Mouse (Mus musculus): Measurements from ENCODE around the gene Pla2g6. TPM values are rescaled to one million over a fixed set of nuclear protein-coding genes. Genes with fewer than 3 reads are reported as not detected.
A peak's percentile ranks its signal among the peaks of the same experiment; 100 is the strongest.

The Pla2g6 gene
- polyA plus RNA-seq, 1 experiment from 2014 or later, result 37.1 TPM

- ATAC-seq (replicated peaks), result no peak
- 78% methylated on average over 5 of the region's 5 CpGs for WGBS
- H3K27me3 ChIP-seq (replicated peaks), result no peaks in the 10 kb centered on the region
- H3K4me1 ChIP-seq, result no peaks in the 10 kb centered on the region
- no peaks in the 10 kb centered on the region for H3K36me3 ChIP-seq (replicated peaks)
- no peak overlapping the region for H3K27ac ChIP-seq
- H3K9me3 ChIP-seq, result no peaks in the 10 kb centered on the region
- H3K4me3 ChIP-seq, result no peak overlapping the region
- no peak overlapping the region for H3K9ac ChIP-seq
- no peak overlapping the region for H3K4me2 ChIP-seq
These were observed 45.8 kb downstream of the Pla2g6 start for GRCm38 (mm10) chr15:79282434-79282833.

DNA sequence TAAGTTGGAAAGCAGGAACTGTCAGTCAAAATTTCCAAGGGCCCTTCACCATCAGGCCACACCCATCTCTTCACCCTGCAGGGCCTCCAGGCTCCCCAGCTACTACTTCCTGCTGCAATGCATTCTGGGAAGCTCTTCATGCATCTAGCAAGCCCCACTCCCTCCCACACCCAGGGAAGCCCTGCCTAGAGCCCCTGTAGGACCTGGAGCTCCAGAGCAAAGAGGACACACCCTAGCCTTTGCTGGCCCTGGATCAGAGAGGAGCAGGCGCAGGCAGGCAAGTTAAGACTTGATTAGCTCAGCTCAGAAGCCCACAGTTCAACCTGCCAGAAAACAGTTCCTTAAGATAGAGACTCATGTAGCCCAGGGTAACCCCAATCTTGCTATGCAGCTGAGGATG lies 46.8 kb downstream of the Pla2g6 start:
- H3K36me3 ChIP-seq (replicated peaks), result no peaks in the 10 kb centered on the region
- no peak overlapping the region for H3K9ac ChIP-seq
- no peak overlapping the region for H3K4me3 ChIP-seq
- ATAC-seq (replicated peaks), result no peak
- WGBS, result 93% methylated on average over 1 of the region's 1 CpGs
- no peaks in the 10 kb centered on the region for H3K27me3 ChIP-seq (replicated peaks)
- H3K4me1 ChIP-seq, result no peaks in the 10 kb centered on the region
- no peaks in the 10 kb centered on the region for H3K9me3 ChIP-seq
- no peak overlapping the region for H3K4me2 ChIP-seq
- no peak overlapping the region for H3K27ac ChIP-seq

GRCm38 (mm10) chr15:79280850-79281249 lies 47.3 kb downstream of the Pla2g6 start:
- Histone ChIP-seq H3K4me2 (no peak overlapping the region), H3K9me3 (no peaks in the 10 kb centered on the region), H3K27me3 (replicated peaks) (no peaks in the 10 kb centered on the region), H3K27ac (no peak overlapping the region), H3K4me3 (no peak overlapping the region), H3K9ac (no peak overlapping the region), H3K4me1 (no peaks in the 10 kb centered on the region), H3K36me3 (replicated peaks) (no peaks in the 10 kb centered on the region)
- ATAC-seq (replicated peaks), result no peak
- WGBS, result 59% methylated on average over 5 of the region's 5 CpGs

GRCm38 (mm10) chr15:79280209-79280608 lies 48.0 kb downstream of the Pla2g6 start:
- no peaks in the 10 kb centered on the region for H3K36me3 ChIP-seq (replicated peaks)
- H3K9ac ChIP-seq, result no peak overlapping the region
- H3K4me2 ChIP-seq, result no peak overlapping the region
- no peak overlapping the region for H3K4me3 ChIP-seq
- no peaks in the 10 kb centered on the region for H3K9me3 ChIP-seq
- no peaks in the 10 kb centered on the region for H3K27me3 ChIP-seq (replicated peaks)
- no peaks in the 10 kb centered on the region for H3K4me1 ChIP-seq
- WGBS, result 26% methylated on average over 6 of the region's 6 CpGs
- no peak overlapping the region for H3K27ac ChIP-seq
- ATAC-seq (replicated peaks), result no peak

DNA sequence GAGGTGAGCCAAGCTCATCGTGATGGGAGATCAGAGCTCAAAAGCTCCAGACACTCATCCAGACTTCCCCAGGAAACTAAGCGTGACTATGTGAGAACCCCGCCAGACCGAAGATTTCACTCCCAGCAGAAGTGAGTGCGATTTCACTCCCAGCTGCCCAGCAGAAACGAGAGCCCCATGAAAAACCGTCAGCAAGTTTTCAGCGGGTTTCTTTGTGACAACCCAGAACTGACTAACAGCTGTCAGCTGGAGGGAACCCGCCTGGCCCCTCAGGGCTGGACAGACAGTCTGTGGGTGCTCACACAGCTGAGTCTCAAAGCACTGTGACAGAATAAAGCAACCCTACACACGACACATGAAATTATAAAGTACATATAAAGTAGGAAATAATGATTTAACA lies 50.5 kb downstream of the Pla2g6 start:
- no peak for ATAC-seq (replicated peaks)
- H3K4me3 ChIP-seq, result no peak overlapping the region
- no peak overlapping the region for H3K9ac ChIP-seq
- H3K36me3 ChIP-seq (replicated peaks), result no peaks in the 10 kb centered on the region
- no peaks in the 10 kb centered on the region for H3K27me3 ChIP-seq (replicated peaks)
- no peak overlapping the region for H3K27ac ChIP-seq
- H3K9me3 ChIP-seq, result no peaks in the 10 kb centered on the region
- no peak overlapping the region for H3K4me2 ChIP-seq
- no peaks in the 10 kb centered on the region for H3K4me1 ChIP-seq
- WGBS, result 71% methylated on average over 10 of the region's 10 CpGs

GRCm38 (mm10) chr15:79273020-79273419 lies 55.2 kb downstream of the Pla2g6 start:
- Histone ChIP-seq H3K4me1 (peaks cover 12% of the 10 kb centered on the region), H3K27ac (no peak overlapping the region), H3K27me3 (replicated peaks) (no peaks in the 10 kb centered on the region; the same call in 1 of the 2 replicates), H3K4me3 (no peak overlapping the region), H3K9ac (no peak overlapping the region), H3K9me3 (no peaks in the 10 kb centered on the region), H3K36me3 (replicated peaks) (no peaks in the 10 kb centered on the region), H3K4me2 (no peak overlapping the region)
- no peak for ATAC-seq (replicated peaks)
- 48% methylated on average over 10 of the region's 10 CpGs for WGBS

GRCm38 (mm10) chr15:79271124-79271746 lies 57.0 kb downstream of the Pla2g6 start:
- Histone ChIP-seq H3K9me3 (no peaks in the 10 kb centered on the region), H3K36me3 (replicated peaks) (no peaks in the 10 kb centered on the region), H3K4me2 (peak overlapping the region; percentile 86), H3K4me1 (peaks cover 12% of the 10 kb centered on the region), H3K27me3 (replicated peaks) (no peaks in the 10 kb centered on the region; the same call in 1 of the 2 replicates), H3K9ac (peak overlapping the region; percentile 36; the same call in 1 of the 2 replicates), H3K4me3 (peak overlapping the region; percentile 42), H3K27ac (no peak overlapping the region)
- peak; percentile 54; the same call in 1 of the 2 replicates for ATAC-seq (replicated peaks)
- WGBS, result 13% methylated on average over 17 of the region's 17 CpGs

- peaks cover 12% of the 10 kb centered on the region for H3K4me1 ChIP-seq
- ATAC-seq (replicated peaks), result peak; percentile 79
- peak overlapping the region; percentile 86 for H3K4me2 ChIP-seq
- H3K9me3 ChIP-seq, result no peaks in the 10 kb centered on the region
- H3K9ac ChIP-seq, result peak overlapping the region; percentile 36
- no peaks in the 10 kb centered on the region for H3K36me3 ChIP-seq (replicated peaks)
- no peaks in the 10 kb centered on the region; the same call in 1 of the 2 replicates for H3K27me3 ChIP-seq (replicated peaks)
- WGBS, result 1% methylated on average over 33 of the region's 33 CpGs
- peak overlapping the region; percentile 27; the same call in 1 of the 2 replicates for H3K27ac ChIP-seq
- H3K4me3 ChIP-seq, result peak overlapping the region; percentile 42
These were observed 57.7 kb downstream of the Pla2g6 start for GRCm38 (mm10) chr15:79270317-79271123.

GRCm38 (mm10) chr15:79268521-79268920 lies 59.7 kb downstream of the Pla2g6 start:
- WGBS, result 30% methylated on average over 1 of the region's 1 CpGs
- H3K9ac ChIP-seq, result no peak overlapping the region
- no peaks in the 10 kb centered on the region for H3K36me3 ChIP-seq (replicated peaks)
- no peak overlapping the region for H3K4me3 ChIP-seq
- no peaks in the 10 kb centered on the region for H3K9me3 ChIP-seq
- H3K4me1 ChIP-seq, result peaks cover 12% of the 10 kb centered on the region
- no peak overlapping the region for H3K4me2 ChIP-seq
- ATAC-seq (replicated peaks), result no peak
- H3K27me3 ChIP-seq (replicated peaks), result peaks cover 6% of the 10 kb centered on the region
- H3K27ac ChIP-seq, result no peak overlapping the region

DNA sequence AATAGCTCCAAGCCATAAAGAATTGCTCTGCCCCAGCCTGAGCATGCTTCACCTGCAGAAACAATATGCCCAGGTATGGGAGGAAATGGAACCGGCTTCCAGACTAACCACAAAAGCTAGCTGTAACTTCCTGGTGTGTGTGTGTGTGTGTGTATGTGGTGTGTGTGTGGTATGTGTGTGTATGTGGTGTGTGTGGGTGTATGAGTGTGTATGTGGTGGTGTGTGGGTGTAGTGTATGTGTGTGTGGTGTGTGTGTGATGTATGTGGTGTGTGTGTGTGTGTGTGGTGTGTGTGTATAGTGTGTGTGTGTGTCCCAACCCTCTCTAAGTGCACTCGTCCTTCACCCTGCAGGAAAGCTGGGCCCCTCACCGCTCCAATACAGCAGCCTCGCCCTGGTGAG lies 62.8 kb downstream of the Pla2g6 start:
- WGBS, result 81% methylated on average over 4 of the region's 4 CpGs
- Histone ChIP-seq H3K27me3 (replicated peaks) (peaks cover 35% of the 10 kb centered on the region), H3K9me3 (no peaks in the 10 kb centered on the region), H3K4me3 (no peak overlapping the region), H3K4me2 (no peak overlapping the region), H3K36me3 (replicated peaks) (no peaks in the 10 kb centered on the region), H3K9ac (no peak overlapping the region), H3K4me1 (peaks cover 21% of the 10 kb centered on the region), H3K27ac (no peak overlapping the region)
- no peak for ATAC-seq (replicated peaks)

DNA sequence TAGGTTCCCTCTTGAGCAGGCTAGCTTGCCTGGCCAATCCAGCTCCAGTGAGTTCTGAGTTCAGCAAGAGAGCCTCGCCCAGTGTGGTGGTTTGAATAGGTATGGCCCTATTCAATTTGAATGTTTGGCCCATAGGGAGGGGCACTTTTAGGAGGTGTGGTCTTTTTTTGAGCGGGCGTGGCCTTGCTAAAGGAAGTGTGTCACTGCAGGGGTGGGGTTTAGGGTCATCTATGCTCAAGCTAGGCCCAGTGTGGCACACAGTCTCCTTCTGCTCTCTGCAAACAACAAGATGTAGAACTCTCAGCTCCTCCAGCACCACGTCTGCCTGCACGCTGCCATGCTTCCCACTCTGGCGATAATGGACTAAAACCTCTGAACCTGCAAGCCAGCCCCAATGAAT lies 64.5 kb downstream of the Pla2g6 start:
- ATAC-seq (replicated peaks), result no peak
- no peak overlapping the region for H3K9ac ChIP-seq

DNA sequence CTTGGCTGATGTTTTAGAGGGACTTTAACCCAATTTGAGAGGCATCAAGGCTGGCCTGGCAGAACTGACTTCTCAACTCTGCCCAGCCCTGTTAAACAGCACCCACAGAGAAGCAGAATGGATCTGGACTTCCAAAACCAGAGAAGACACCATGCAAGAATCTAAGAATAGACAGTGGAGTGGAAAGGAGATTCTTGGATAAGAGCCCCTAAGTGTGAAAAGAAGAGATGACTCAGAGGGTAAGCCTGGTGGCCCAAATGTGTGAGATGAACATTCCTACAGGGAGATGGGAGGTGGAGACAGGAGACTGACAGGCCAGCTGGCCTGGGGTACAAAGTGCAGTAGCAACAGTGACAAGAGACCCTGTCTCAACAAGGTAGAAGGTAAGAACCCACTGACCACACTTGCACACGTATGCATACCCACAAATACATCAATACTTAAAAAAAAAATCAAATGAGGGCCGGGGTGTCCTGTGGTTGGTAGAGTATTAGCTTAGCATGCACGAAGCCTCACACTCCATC lies 65.3 kb downstream of the Pla2g6 start:
- Histone ChIP-seq H3K4me2 (peak overlapping the region; percentile 98; the same call in 1 of the 2 replicates), H3K9me3 (no peaks in the 10 kb centered on the region), H3K4me1 (peaks cover 18% of the 10 kb centered on the region), H3K36me3 (replicated peaks) (no peaks in the 10 kb centered on the region), H3K27me3 (replicated peaks) (peaks cover 50% of the 10 kb centered on the region), H3K27ac (no peak overlapping the region), H3K9ac (no peak overlapping the region), H3K4me3 (no peak overlapping the region)
- no peak for ATAC-seq (replicated peaks)
- 93% methylated on average over 3 of the region's 3 CpGs for whole genome bisulfite sequencing

More for the DNA sequence above, 64.5 kb downstream of the Pla2g6 start:
- no peak overlapping the region for H3K4me3 ChIP-seq
- 92% methylated on average over 6 of the region's 6 CpGs for WGBS
- H3K4me2 ChIP-seq, result no peak overlapping the region
- peaks cover 18% of the 10 kb centered on the region for H3K4me1 ChIP-seq
- H3K9me3 ChIP-seq, result no peaks in the 10 kb centered on the region
- H3K36me3 ChIP-seq (replicated peaks), result no peaks in the 10 kb centered on the region
- no peak overlapping the region for H3K27ac ChIP-seq
- peaks cover 47% of the 10 kb centered on the region for H3K27me3 ChIP-seq (replicated peaks)
